Comparison of ENCODE assay signal across 8 mouse cellular contexts in genomic region chr9:96478071-96478888, GRCm38 (mm10). TPM values are rescaled to one million over a fixed set of nuclear protein-coding genes. Genes with fewer than 3 reads are reported as not detected.
DNase-seq lines count a peak whose midpoint lies in the region; ATAC-seq and TF ChIP-seq lines count a peak whose summit lies in the region.

Gene Rnf7 (minus strand): TSS chr9:96478675.

- no peaks in the 10 kb centered on the region for H3K9me3 ChIP-seq in erythroblast, embryonic 14.5 days (ENCODE audit: control insufficient read depth, low read length)
- no peaks in the 10 kb centered on the region for H3K9me3 ChIP-seq in heart, embryonic 11.5 days (replicated peaks; ENCODE audit: control insufficient read depth, low read length)
- H3K9me3 ChIP-seq in kidney, embryonic 16.5 days (ENCODE audit: low read length): no peaks in the 10 kb centered on the region

- peaks cover 44% of the 10 kb centered on the region for H3K79me3 ChIP-seq in C2C12 (ENCODE audit: low read depth)

- no peak; the same call in 1 of the 2 replicates for TF ChIP-seq POLR2A in brain, embryonic 14.5 days (IDR thresholded peaks at IDR 0.05; ENCODE audit: borderline replicate concordance, extremely low read depth, insufficient read depth, insufficient read length, poor library complexity, severe bottlenecking)
- 0 out of 2 replicates have a peak, but pooled peaks have one; percentile 22 for TF ChIP-seq POLR2A in liver, adult 2 months (IDR thresholded peaks at IDR 0.05; ENCODE audit: extremely low read depth, insufficient read depth, low read length)
- peak; percentile 64 for TF ChIP-seq POLR2A in myocyte (IDR thresholded peaks at IDR 0.05; ENCODE audit: insufficient read length, low read depth)

- peak within 1 kb of the TSS; percentile 63 for H3K4me2 ChIP-seq in heart, embryonic 11.5 days
- H3K4me2 ChIP-seq in kidney, embryonic 16.5 days (replicated peaks; ENCODE audit: low read depth, low read length): peak within 1 kb of the TSS; percentile 76
- peak within 1 kb of the TSS; percentile 96 for H3K4me2 ChIP-seq in myocyte (ENCODE audit: low read depth)

- H3K27ac ChIP-seq in heart, embryonic 11.5 days (ENCODE audit: low read depth, low read length): peak within 1 kb of the TSS; percentile 82
- H3K27ac ChIP-seq in kidney, embryonic 16.5 days (ENCODE audit: low read length): peak within 1 kb of the TSS; percentile 88
- H3K27ac ChIP-seq in liver, adult 2 months (replicated peaks; ENCODE audit: insufficient read depth, low read depth, low read length): peak within 1 kb of the TSS; percentile 60

- DNase-seq in brain, embryonic 14.5 days (ENCODE audit: low read depth): peak; percentile 99
- peak; percentile 84 for DNase-seq in liver, adult 2 months (ENCODE audit: extremely low read depth, low read depth, low spot score)
- DNase-seq in splenic B cell, adult 2 months (ENCODE audit: low read depth, low spot score): peak; percentile 97

- no peak for TF ChIP-seq CTCF in C2C12 (IDR thresholded peaks at IDR 0.05; ENCODE audit: control insufficient read depth, insufficient read depth, insufficient read length)
- TF ChIP-seq CTCF in brain, embryonic 14.5 days (IDR thresholded peaks at IDR 0.05; ENCODE audit: borderline replicate concordance, extremely low read depth, insufficient read depth, insufficient read length): no peak
- no peak for TF ChIP-seq CTCF in liver, adult 2 months (IDR thresholded peaks at IDR 0.05; ENCODE audit: low read depth, low read length)

- ATAC-seq in heart, embryonic 11.5 days (replicated peaks; ENCODE audit: insufficient number of reproducible peaks, low FRiP score, low TSS enrichment): peak; percentile 97
- ATAC-seq in kidney, embryonic 16.5 days (ENCODE audit: low FRiP score, low TSS enrichment): peak; percentile 99

- under 1% methylated on average over 73 of the region's 74 CpGs for WGBS in heart, embryonic 11.5 days (ENCODE audit: insufficient replicate concordance)
- under 1% methylated on average over 72 of the region's 74 CpGs for WGBS in kidney, embryonic 16.5 days
- under 1% methylated on average over 74 of the region's 74 CpGs for WGBS in liver, adult 2 months

- H3K79me2 ChIP-seq in C2C12 (ENCODE audit: control insufficient read depth, insufficient read depth) (peaks cover 52% of the 10 kb centered on the region), myocyte (ENCODE audit: control insufficient read depth, insufficient read depth) (peaks cover 50% of the 10 kb centered on the region)
- peaks cover 5% of the 10 kb centered on the region; the same call in 1 of the 2 replicates for H3K79me2 ChIP-seq in liver, adult 2 months (ENCODE audit: control insufficient read depth, insufficient read depth, low read length)

- H3K27me3 ChIP-seq in C2C12 (ENCODE audit: control insufficient read depth, insufficient read depth, insufficient read length) (no peaks in the 10 kb centered on the region), myocyte (ENCODE audit: control insufficient read depth, insufficient read depth, insufficient read length) (no peaks in the 10 kb centered on the region)
- peaks cover 8% of the 10 kb centered on the region for H3K27me3 ChIP-seq in erythroblast, embryonic 14.5 days (ENCODE audit: control insufficient read depth)
- no peaks in the 10 kb centered on the region for H3K27me3 ChIP-seq in heart, embryonic 11.5 days (ENCODE audit: control insufficient read depth, insufficient read depth, low read length)
- H3K27me3 ChIP-seq in kidney, embryonic 16.5 days (ENCODE audit: insufficient read depth, low read length): no peaks in the 10 kb centered on the region; the same call in 1 of the 2 replicates
- no peaks in the 10 kb centered on the region for H3K27me3 ChIP-seq in liver, adult 2 months (ENCODE audit: control insufficient read depth, insufficient read depth, low read length)
- H3K27me3 ChIP-seq in splenic B cell, adult 2 months (ENCODE audit: control insufficient read depth, insufficient read depth, low read length, poor library complexity, severe bottlenecking): no peaks in the 10 kb centered on the region

- H3ac ChIP-seq in C2C12 (ENCODE audit: control insufficient read depth, insufficient read length, low read depth): peak within 1 kb of the TSS; percentile 98
- H3ac ChIP-seq in myocyte (ENCODE audit: control insufficient read depth, insufficient read length): peak within 1 kb of the TSS; percentile 42

- H3K4me3 ChIP-seq in C2C12 (ENCODE audit: insufficient read depth, poor library complexity, severe bottlenecking): peak within 1 kb of the TSS; percentile 86
- H3K4me3 ChIP-seq in erythroblast, embryonic 14.5 days (replicated peaks): peak within 1 kb of the TSS; percentile 92
- peak within 1 kb of the TSS; percentile 73 for H3K4me3 ChIP-seq in heart, embryonic 11.5 days (ENCODE audit: low read depth, low read length)
- H3K4me3 ChIP-seq in kidney, embryonic 16.5 days (ENCODE audit: low read length): peak within 1 kb of the TSS; percentile 75
- H3K4me3 ChIP-seq in liver, adult 2 months (ENCODE audit: insufficient read depth, low read depth, low read length): peak within 1 kb of the TSS; percentile 69
- peak within 1 kb of the TSS; percentile 87 for H3K4me3 ChIP-seq in myocyte

- H3K9ac ChIP-seq in heart, embryonic 11.5 days (ENCODE audit: low read depth, low read length): peak within 1 kb of the TSS; percentile 65
- peak within 1 kb of the TSS; percentile 91 for H3K9ac ChIP-seq in kidney, embryonic 16.5 days (replicated peaks; ENCODE audit: low read length)
- H3K9ac ChIP-seq in liver, adult 2 months (ENCODE audit: low read depth, low read length): peak within 1 kb of the TSS; percentile 68

- H3K36me3 ChIP-seq in C2C12 (ENCODE audit: control insufficient read depth, insufficient read depth) (peaks cover 14% of the 10 kb centered on the region), myocyte (ENCODE audit: control insufficient read depth, insufficient read depth) (no peaks in the 10 kb centered on the region)
- H3K36me3 ChIP-seq in erythroblast, embryonic 14.5 days (ENCODE audit: control insufficient read depth): peaks cover 22% of the 10 kb centered on the region
- no peaks in the 10 kb centered on the region for H3K36me3 ChIP-seq in heart, embryonic 11.5 days (ENCODE audit: control insufficient read depth, insufficient read depth, low read length)
- 0 out of 2 replicates have a peak, but pooled peaks cover 10% of the 10 kb centered on the region for H3K36me3 ChIP-seq in kidney, embryonic 16.5 days (ENCODE audit: insufficient read depth, low read length)
- H3K36me3 ChIP-seq in liver, adult 2 months (ENCODE audit: control insufficient read depth, insufficient read depth, low read length): peaks cover 3% of the 10 kb centered on the region; the same call in 1 of the 2 replicates
- no peaks in the 10 kb centered on the region for H3K36me3 ChIP-seq in splenic B cell, adult 2 months (ENCODE audit: control insufficient read depth, insufficient read depth, low read length, poor library complexity, severe bottlenecking)

- H3K4me1 ChIP-seq in erythroblast, embryonic 14.5 days (ENCODE audit: control insufficient read depth): peaks cover 34% of the 10 kb centered on the region
- H3K4me1 ChIP-seq in heart, embryonic 11.5 days (ENCODE audit: control insufficient read depth, insufficient read depth, low read length): peaks cover 4% of the 10 kb centered on the region; the same call in 1 of the 2 replicates
- H3K4me1 ChIP-seq in kidney, embryonic 16.5 days (ENCODE audit: insufficient read depth, low read length): peaks cover 12% of the 10 kb centered on the region
- peaks cover 2% of the 10 kb centered on the region for H3K4me1 ChIP-seq in liver, adult 2 months (ENCODE audit: control insufficient read depth, insufficient read depth, low read length)

TF ChIP-seq in C2C12, 6 proteins besides CTCF, POLR2A, EP300 and RAD21:
- no peak for TF ChIP-seq CEBPB (IDR thresholded peaks at IDR 0.05; ENCODE audit: low read depth)
- TF ChIP-seq USF1 (IDR thresholded peaks at IDR 0.05; ENCODE audit: low read depth): no peak
- peak; percentile 41 for TF ChIP-seq MAX (IDR thresholded peaks at IDR 0.05)
TF ChIP-seq in C2C12: peak in this region for 1.

TF ChIP-seq in myocyte, 11 proteins besides CTCF, POLR2A, EP300 and RAD21:
- TF ChIP-seq MAX (IDR thresholded peaks at IDR 0.05; ENCODE audit: low read depth) (no peak), E2F4 (IDR thresholded peaks at IDR 0.05; ENCODE audit: insufficient read depth) (no peak), TCF3 (IDR thresholded peaks at IDR 0.05; ENCODE audit: insufficient read length, low read depth) (peak; percentile 6), MYOD1 (IDR thresholded peaks at IDR 0.05; ENCODE audit: control insufficient read depth in 1 of 3, insufficient read length in 2 of 3, low read depth in 2 of 3) (peak in 1 of 3 experiments; percentile 58), SRF (IDR thresholded peaks at IDR 0.05; ENCODE audit: control insufficient read depth, insufficient read length, low read depth) (peak; percentile 61), POLR2AphosphoS2 (IDR thresholded peaks at IDR 0.05; ENCODE audit: insufficient read length, low read depth) (peak; percentile 47), TCF12 (IDR thresholded peaks at IDR 0.05; ENCODE audit: insufficient read depth, poor library complexity, severe bottlenecking) (no peak), USF1 (IDR thresholded peaks at IDR 0.05; ENCODE audit: low read depth) (no peak), CEBPB (IDR thresholded peaks at IDR 0.05; ENCODE audit: insufficient read depth, poor library complexity, severe bottlenecking) (no peak), MYOG (IDR thresholded peaks at IDR 0.05; ENCODE audit: control insufficient read depth in 1 of 3, insufficient read depth in 1 of 3, insufficient read length in 2 of 3, low read depth in 2 of 3) (peak in 1 of 3 experiments; percentile 29), REST (IDR thresholded peaks at IDR 0.05; ENCODE audit: insufficient read depth, insufficient read length) (no peak)

RNA-seq across cellular contexts. Expression of gene Rnf7, which starts in this region (rescaled TPM):
- polyA plus RNA-seq in C2C12 (2012; fragmentation: generic; extraction: Trizol): 121 TPM
- polyA plus RNA-seq in brain, embryonic 14.5 days (2012; rRNA removed): 215 and 233 TPM in 2 replicates
- 2.0 and 3.2 TPM in 2 replicates for polyA plus RNA-seq in erythroblast, embryonic 14.5 days (2012)
- polyA plus RNA-seq in heart, embryonic 11.5 days (2014; fragmentation: Nextera tagmentation; extraction: Ambion mirVana): 261 and 268 TPM in 2 replicates
- polyA plus RNA-seq in kidney, embryonic 16.5 days (2015; fragmentation: Nextera tagmentation; extraction: Ambion mirVana): 204 and 207 TPM in 2 replicates
- total RNA-seq in liver, adult 2 months (2014; rRNA removed): 65.5 and 79.4 TPM in 2 replicates
- 63.4 and 90.8 TPM in 2 replicates for polyA plus RNA-seq in liver, adult 2 months (2012; rRNA removed)
- polyA plus RNA-seq in myocyte (2012; fragmentation: generic; extraction: Trizol): 221 TPM

Comparison
In these comparisons a context has a peak if more than half of its experiments do, and no peak if none do; other contexts are left out.
1. Peak in every context shown above with its lines: DNase-seq, ATAC-seq, H3K4me3 ChIP-seq and H3K27ac ChIP-seq.
2. RNA of gene Rnf7 (polyA plus RNA-seq): 261 to 268 TPM in heart, embryonic 11.5 days, 215 to 233 TPM in brain, embryonic 14.5 days, 221 TPM in myocyte (single experiment), 204 to 207 TPM in kidney, embryonic 16.5 days, 121 TPM in C2C12 (single experiment) and 63.4 to 90.8 TPM in liver, adult 2 months; 2.0 to 3.2 TPM in erythroblast, embryonic 14.5 days; every median in the first group is over 10 times any median in the second.